ENCODE assay signal across 8 mouse cellular contexts in the genomic region with DNA sequence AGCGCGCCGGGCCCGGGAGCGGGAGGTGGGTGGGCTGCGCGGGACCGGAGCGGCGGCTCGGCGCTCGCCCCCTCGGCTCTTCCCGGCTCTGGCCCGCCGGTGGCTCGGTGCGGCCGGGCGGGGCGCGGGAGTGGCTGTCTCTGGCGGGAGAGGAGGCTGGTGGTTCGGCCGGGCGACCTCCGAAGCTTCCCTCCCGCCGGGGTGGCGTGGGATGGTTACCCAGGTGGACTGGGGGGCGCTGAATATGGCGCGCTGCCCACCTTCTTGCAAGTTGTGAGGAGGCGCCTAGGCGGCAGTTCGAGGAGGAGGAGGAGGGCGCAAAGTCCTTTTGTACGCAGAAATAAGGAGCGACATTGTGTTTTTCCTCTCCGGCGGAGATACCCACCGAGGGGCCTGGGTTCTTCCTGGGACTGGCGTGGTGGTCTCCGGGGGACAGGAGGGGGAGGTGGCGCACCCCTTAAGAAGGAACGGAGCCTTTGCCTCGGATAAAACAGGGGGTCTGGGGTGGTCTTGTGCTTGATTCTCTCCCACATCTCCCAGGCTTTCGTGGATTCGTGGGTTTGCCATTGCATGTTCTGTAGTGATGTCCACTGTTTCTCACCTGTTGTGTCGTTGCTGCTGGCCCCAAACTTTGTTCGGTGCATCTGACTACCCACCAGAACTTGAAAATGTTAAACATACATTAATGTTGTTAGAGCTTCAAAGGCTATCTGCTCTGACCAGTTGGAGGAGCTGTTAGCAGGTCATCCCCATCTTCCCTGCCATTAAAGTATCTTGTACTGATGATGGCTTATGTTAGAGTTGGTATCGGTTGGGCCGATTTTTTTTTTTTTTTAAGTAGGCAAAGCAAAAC. TPM values are rescaled to one million over a fixed set of nuclear protein-coding genes. Genes with fewer than 3 reads are reported as not detected.
A peak's percentile ranks its signal among the peaks of the same experiment; 100 is the strongest.
DNase-seq lines count a peak whose midpoint lies in the region; ATAC-seq lines count a peak whose summit lies in the region.

No protein-coding gene starts in this region.

- H3K4me1 ChIP-seq in embryonic facial prominence, embryonic 11.5 days (ENCODE audit: control insufficient read depth, insufficient read depth, low read length) = no peaks in the 10 kb centered on the region
- peaks cover 12% of the 10 kb centered on the region; the same call in 1 of the 2 replicates for H3K4me1 ChIP-seq in limb, embryonic 15.5 days
- peaks cover 29% of the 10 kb centered on the region for H3K4me1 ChIP-seq in midbrain, embryonic 16.5 days (ENCODE audit: control insufficient read depth, insufficient read depth, low read length)

- no peaks in the 10 kb centered on the region for H3K27me3 ChIP-seq in embryonic facial prominence, embryonic 11.5 days (ENCODE audit: control insufficient read depth, insufficient read depth, low read length)
- no peaks in the 10 kb centered on the region for H3K27me3 ChIP-seq in limb, embryonic 15.5 days
- H3K27me3 ChIP-seq in midbrain, embryonic 16.5 days (ENCODE audit: control insufficient read depth, insufficient read depth, low read depth, low read length) = no peaks in the 10 kb centered on the region

- H3K36me3 ChIP-seq in embryonic facial prominence, embryonic 11.5 days (replicated peaks; ENCODE audit: control insufficient read depth, insufficient read depth, low read depth, low read length) = no peaks in the 10 kb centered on the region
- H3K36me3 ChIP-seq in limb, embryonic 15.5 days = no peaks in the 10 kb centered on the region; the same call in 1 of the 2 replicates
- no peaks in the 10 kb centered on the region for H3K36me3 ChIP-seq in midbrain, embryonic 16.5 days (ENCODE audit: control insufficient read depth, insufficient read depth, low read length)

- WGBS in embryonic facial prominence, embryonic 11.5 days = 1% methylated on average over 50 of the region's 54 CpGs
- under 1% methylated on average over 46 of the region's 54 CpGs for WGBS in limb, embryonic 15.5 days
- WGBS in midbrain, embryonic 16.5 days = under 1% methylated on average over 48 of the region's 54 CpGs

- H3K4me3 ChIP-seq in embryonic facial prominence, embryonic 11.5 days (ENCODE audit: low read depth, low read length) = peak overlapping the region; percentile 82
- H3K4me3 ChIP-seq in limb, embryonic 15.5 days = peak overlapping the region; percentile 96
- peak overlapping the region; percentile 79 for H3K4me3 ChIP-seq in midbrain, embryonic 16.5 days (ENCODE audit: low read depth, low read length)

- ATAC-seq in embryonic facial prominence, embryonic 11.5 days (replicated peaks; ENCODE audit: insufficient number of reproducible peaks, low FRiP score, low TSS enrichment, low read depth) = 0 out of 2 replicates have a peak, but pooled peaks have one; percentile 27
- peak; percentile 32 for ATAC-seq in limb, embryonic 15.5 days (ENCODE audit: insufficient number of reproducible peaks, low FRiP score, low TSS enrichment, low read depth)
- peak; percentile 12; the same call in 1 of the 2 replicates for ATAC-seq in midbrain, embryonic 16.5 days

- H3K9ac ChIP-seq in embryonic facial prominence, embryonic 11.5 days (replicated peaks; ENCODE audit: low read length) = peak overlapping the region; percentile 90
- H3K9ac ChIP-seq in limb, embryonic 15.5 days = peak overlapping the region; percentile 100
- H3K9ac ChIP-seq in midbrain, embryonic 16.5 days (ENCODE audit: low read depth, low read length) = peak overlapping the region; percentile 83

- peak; percentile 60 to 63 for DNase-seq in left cerebral cortex, adult 18-20 months (ENCODE audit: low spot score in 2 of 2)
- no peak for DNase-seq in left cerebral cortex, adult 11 months (ENCODE audit: low spot score)
- DNase-seq in embryonic facial prominence, embryonic 11.5 days (ENCODE audit: low spot score) = peak; percentile 39
- DNase-seq in heart, adult 18-20 months = peak; percentile 51 to 62
- peak; percentile 67 for DNase-seq in kidney, adult 18-20 months
- DNase-seq in spleen, postnatal 14 days (ENCODE audit: low spot score in 2 of 2) = peak; percentile 53 to 54

- H3K9me3 ChIP-seq in embryonic facial prominence, embryonic 11.5 days (replicated peaks; ENCODE audit: control insufficient read depth, low read length) = no peaks in the 10 kb centered on the region
- H3K9me3 ChIP-seq in limb, embryonic 15.5 days = no peaks in the 10 kb centered on the region
- no peaks in the 10 kb centered on the region for H3K9me3 ChIP-seq in midbrain, embryonic 16.5 days (replicated peaks; ENCODE audit: control insufficient read depth, low read length, poor library complexity, severe bottlenecking)

- H3K27ac ChIP-seq in embryonic facial prominence, embryonic 11.5 days (replicated peaks; ENCODE audit: low read depth, low read length) = peak overlapping the region; percentile 99
- peak overlapping the region; percentile 100 for H3K27ac ChIP-seq in limb, embryonic 15.5 days
- peak overlapping the region; percentile 100 for H3K27ac ChIP-seq in midbrain, embryonic 16.5 days (ENCODE audit: low read length)

- peak overlapping the region; percentile 36 for H3K4me2 ChIP-seq in embryonic facial prominence, embryonic 11.5 days (ENCODE audit: low read depth, low read length)
- H3K4me2 ChIP-seq in limb, embryonic 15.5 days = peak overlapping the region; percentile 72
- H3K4me2 ChIP-seq in midbrain, embryonic 16.5 days (ENCODE audit: low read length) = peak overlapping the region; percentile 87

RNA-seq across cellular contexts. Expression of gene Nrf1, which starts 0.9 kb away (rescaled TPM):
- 10 to 100 TPM; 20.6 to 24.8 TPM for total RNA-seq in left cerebral cortex, adult 18-20 months (2021)
- polyA plus RNA-seq in embryonic facial prominence, embryonic 11.5 days (2014; fragmentation: Nextera tagmentation; extraction: Ambion mirVana) = 76.0 and 80.1 TPM in 2 replicates
- total RNA-seq in heart, adult 18-20 months (2021) = 10 to 100 TPM; 12.4 to 12.6 TPM
- polyA plus RNA-seq in limb, embryonic 15.5 days (2015; fragmentation: Nextera tagmentation; extraction: Ambion mirVana) = 47.6 and 51.3 TPM in 2 replicates
- polyA plus RNA-seq in midbrain, embryonic 16.5 days (2015; fragmentation: Nextera tagmentation; extraction: Ambion mirVana) = 33.8 and 35.4 TPM in 2 replicates

Comparison
In these comparisons a context has a peak if more than half of its experiments do, and no peak if none do; other contexts are left out.
1. H3K4me2 ChIP-seq: peak in every context shown above with its lines; median percentile 87 in midbrain, embryonic 16.5 days; 72 in limb, embryonic 15.5 days; 36 in embryonic facial prominence, embryonic 11.5 days.